Mouse (Mus musculus) embryo, embryonic 11.5 days (tissue): ENCODE measurements at regions not wholly inside any gene's neighbourhood (a gene's known extent, or its start where the extent isn't known, plus 50 kb on each side); places are given as distances from the start of the nearest gene placed in this dataset.
A peak's percentile ranks its signal among the peaks of the same experiment; 100 is the strongest.

Experiments used
- DNase-seq: peaks from one replicate; pipeline ENCODE4 v3.0.0-alpha.2; 2012; ENCODE audit warnings: low read depth, low spot score

DNA sequence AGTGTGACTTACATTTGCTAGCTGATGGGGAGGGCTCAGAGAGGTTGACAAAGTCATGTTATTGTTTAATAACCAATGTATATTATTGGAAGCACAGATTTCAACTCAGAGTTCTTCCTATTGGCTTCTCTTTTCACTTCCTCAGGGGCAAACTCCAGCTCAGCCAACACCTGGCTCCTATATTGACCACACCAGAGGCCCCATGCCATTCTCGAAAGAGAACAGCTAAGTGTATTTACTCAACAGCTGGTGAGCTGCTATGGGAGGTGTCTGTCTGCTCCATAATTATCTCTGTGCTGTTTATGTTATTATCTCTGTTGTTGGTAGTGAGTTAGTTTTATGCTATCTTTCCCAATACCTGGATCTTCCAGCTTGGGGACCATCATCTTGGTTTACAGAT lies 342.4 kb downstream of the Epha4 start:
- DNase-seq: no peak

- no peak for DNase-seq
These were observed 340.1 kb downstream of the Epha4 start for GRCm38 (mm10) chr1:77174801-77175200.

- DNase-seq: no peak
These were observed 339.7 kb downstream of the Epha4 start for GRCm38 (mm10) chr1:77175214-77175613.

DNA sequence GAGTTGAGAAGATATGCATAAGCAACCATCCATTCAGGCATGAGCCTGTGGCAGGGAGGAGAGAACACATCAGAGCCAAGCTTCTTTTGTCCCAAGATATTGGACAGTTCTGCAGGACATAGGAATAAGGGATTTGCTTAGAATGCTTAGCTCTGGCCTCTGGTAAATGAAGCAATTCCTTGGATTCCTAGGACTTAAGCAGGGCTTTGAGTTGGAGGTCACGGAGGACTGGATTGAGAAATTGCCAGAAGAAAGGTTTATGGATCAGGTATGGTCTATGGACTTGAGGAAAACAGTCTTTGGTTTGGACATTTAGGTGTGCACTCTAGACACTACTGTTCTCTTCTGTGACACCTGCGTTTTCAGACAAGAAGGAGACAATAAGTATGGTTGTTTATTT lies 338.4 kb downstream of the Epha4 start:
- no peak for DNase-seq

DNA sequence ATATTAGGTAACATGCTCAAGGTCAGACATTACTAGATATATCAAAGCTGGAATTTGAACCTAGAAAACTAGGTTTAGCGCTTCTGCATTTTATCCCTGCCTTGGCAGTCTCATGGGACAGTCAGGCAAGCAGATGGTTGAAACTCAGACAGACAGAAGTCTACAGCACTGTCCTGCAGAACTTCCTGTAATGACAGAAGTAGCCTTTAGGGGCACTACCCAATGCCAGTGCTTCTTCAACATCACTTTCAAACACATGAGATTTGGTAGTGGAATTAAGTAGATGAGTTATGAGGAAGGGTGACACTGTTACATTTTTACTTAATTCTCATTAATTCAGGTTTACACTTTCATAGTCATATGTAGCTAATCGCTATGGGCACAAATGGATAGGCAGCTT lies 330.9 kb downstream of the Epha4 start:
- DNase-seq: no peak

- DNase-seq: no peak
These were observed 324.7 kb downstream of the Epha4 start for GRCm38 (mm10) chr1:77190141-77190540.

DNA sequence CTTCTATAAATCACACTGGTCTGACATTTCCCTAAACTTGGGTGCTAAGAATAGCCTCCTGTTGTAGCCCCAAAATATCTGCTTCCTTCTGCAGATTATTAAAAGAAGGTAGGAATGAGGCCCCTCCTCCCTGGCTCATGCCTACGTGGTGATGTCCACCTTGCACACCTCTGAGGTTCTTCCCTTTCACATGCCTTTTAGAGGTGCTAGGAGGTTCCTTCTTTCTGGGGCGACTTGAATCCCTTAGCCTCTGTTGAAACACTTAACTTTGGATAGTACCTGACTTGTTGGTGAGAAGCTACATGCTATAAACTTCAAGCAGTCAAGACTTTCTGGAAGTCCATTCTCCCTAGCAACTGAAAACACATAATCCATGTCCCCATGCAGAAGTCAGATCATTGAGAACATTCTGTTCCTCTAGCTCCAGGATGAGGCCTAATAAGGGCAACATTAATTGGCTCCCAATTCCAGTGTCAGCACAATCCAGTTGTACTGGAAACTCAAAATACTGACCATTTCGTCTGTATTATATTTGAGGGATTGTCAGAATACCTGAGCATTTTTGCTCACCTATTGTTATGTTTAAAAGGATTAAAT lies 313.5 kb downstream of the Epha4 start:
- DNase-seq: no peak

- no peak for DNase-seq
These were observed 311.9 kb downstream of the Epha4 start for GRCm38 (mm10) chr1:77202948-77203347.

DNA sequence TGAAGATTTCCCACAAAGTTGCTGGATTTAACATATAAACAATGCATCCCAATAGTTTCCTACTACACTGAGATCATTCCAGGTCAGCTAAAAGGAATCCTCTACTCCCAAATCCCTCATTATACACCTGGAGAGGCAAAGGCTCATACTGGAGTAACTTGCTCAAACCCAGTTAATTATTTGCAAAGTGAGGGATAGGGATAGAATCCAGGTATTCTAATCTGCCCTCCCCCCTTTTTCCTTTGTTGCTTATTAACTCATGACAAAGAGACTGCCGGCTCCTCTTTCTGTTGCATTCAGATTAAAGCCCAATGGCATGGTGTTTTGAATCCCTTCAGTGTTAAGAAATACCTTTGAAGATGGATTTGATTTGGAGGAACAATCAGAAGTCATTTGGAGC lies 308.4 kb downstream of the Epha4 start:
- DNase-seq: no peak

DNA sequence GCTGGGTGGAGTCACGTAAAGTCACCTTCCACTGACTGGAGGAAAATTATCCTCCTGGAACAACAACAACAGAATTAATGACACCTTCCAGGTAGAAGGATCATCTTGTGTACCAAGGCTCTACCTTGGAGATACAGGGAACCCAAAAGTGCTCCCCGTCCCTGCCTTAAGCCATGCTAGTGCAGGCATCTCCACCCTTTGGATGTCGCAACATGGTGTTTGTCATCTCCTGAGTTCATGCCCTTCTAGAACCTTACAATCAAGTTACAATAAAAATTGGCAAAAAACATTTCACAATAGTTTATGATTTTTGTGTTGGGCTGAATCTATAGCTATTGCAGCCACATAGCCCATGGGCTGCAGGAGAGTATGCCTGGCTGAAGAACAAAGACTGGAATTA lies 305.5 kb downstream of the Epha4 start:
- no peak for DNase-seq

DNA sequence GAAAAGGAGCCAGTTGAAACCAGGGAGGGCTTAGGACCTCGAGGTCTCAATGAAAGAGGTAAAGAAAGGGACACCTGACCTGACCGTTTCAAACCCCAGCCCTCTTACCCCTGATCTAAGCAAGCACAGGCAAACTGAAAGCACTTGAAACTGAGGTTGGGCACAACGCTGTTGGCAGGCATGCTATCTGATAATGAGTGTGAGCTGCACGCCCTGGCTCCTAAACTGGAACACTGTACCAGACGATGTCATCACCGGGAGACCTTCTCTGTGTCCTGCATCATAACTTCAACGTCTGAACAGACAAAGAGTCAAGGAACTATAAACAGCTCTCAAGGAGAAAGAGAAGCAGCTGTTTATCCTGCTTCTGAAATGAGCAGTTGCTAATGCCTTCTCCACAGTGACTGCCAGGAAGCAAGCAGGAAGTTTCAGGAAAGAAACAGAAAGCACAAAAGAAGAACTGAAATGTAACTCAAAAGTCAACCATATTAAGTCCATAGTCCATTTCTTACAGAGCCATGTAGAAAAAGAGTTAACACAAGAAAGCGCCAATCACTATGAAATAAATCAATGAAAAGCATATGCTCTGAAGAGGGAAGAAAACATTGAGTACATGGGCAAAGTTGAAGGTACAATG lies 301.3 kb downstream of the Epha4 start:
- no peak for DNase-seq

DNA sequence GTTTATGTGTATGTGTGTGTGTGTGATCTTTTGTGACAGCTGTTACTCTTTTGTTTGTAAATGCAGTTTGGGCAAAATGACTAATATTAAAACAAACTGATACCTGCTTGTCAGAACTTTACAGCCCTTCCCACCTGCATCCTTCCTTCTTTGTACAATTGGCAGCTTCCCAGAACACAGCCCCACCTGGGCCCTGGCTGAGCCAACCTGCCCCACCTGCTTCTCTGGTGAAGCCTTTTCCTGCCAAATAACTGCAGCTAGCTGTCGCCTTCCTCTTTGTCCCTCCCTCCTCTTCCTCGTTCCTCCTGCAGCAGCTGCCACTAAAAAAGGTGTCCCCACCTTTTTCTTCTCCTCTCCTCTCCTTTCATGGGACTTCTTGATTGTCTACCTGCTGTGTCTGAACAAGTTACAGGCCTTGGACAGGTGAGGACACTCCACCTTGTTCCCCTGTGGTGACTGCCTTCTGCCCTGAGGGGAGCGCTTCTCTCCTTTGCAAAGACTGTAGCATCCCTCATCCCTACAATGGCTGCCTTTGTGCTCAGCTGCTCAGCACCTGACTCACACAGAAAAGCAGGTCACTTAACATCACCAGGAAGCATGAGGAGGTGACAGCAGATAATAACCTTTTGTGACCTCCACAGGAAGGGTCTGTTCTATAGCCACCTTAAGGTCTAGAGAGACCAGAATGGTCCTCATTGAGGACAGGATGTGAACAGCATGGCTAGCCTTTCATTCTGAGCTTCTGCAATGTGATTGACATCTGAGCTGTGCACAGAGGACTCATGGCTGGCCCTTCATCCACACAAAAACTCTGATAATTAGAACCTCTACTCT lies 295.2 kb downstream of the Epha4 start:
- DNase-seq: no peak

- DNase-seq: no peak
These were observed 294.6 kb downstream of the Epha4 start for GRCm38 (mm10) chr1:77220322-77220590.

- DNase-seq: no peak
These were observed 294.1 kb downstream of the Epha4 start for GRCm38 (mm10) chr1:77220783-77221182.

DNA sequence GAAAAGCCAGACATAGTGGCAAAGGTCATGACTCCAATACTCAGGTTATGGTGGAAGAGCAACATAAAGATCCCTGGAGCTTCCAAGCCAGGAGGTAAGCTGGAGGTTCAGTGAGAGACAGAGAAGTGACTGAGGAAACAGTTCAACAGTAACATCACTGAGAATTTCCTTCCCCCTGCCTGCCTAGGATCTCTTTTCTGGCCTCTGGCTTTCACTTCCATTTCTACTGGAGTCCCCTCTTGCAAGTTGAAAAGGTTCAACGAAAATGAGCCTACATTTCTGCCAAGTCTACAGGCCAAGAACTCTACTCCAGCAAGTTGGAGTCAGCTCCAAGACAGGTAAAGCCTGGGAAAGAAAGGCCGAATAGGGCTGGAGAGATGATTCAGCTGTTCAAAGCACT lies 293.0 kb downstream of the Epha4 start:
- no peak for DNase-seq

- DNase-seq: no peak
These were observed 288.3 kb downstream of the Epha4 start for GRCm38 (mm10) chr1:77226546-77226945.

DNA sequence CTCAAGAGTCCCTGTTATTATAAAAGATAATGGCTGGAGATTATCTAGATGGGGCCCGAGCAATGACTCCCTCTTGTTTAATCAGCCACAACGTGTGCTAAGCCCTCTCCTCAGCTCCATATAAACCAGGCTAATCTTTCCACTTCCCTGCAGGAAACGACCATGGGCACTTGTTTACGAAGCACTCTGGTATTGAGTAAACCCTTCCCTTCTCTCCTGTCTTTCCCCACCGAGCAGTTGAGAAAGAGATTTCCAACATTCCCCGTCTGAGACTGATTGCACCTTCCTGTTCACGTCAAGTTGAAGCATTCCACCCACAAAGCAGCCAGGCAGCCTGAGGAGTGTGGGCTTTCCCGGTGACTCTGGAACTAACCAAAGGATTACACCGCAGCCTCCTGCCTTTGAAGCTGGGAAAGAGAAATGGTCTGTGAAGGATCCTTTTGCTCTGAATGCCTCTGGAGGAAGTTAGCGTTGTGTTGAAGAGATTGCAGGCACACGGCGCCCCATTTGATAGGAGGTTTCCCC lies 287.8 kb downstream of the Epha4 start:
- DNase-seq: peak; percentile 24

DNA sequence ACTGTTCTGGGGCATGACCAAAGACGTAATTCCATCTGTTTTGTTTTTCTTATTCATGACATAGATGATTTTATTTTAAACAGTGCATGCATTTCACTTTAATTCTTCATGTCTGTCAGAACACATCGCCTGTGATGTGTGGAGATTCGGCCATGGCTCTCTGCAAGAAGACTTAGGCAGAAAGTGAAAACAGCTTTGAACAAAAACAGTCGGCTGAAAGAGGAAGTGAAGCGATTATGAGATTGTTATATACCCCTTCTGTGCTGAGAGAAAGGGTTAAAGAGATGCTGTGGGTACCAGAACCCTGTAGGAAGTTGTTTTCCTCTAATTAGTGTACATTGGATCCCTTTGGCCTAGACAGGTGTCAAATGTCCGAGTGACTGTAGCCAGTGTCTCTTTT lies 287.1 kb downstream of the Epha4 start:
- no peak for DNase-seq

GRCm38 (mm10) chr1:77229561-77229960 lies 285.3 kb downstream of the Epha4 start:
- no peak for DNase-seq

DNA sequence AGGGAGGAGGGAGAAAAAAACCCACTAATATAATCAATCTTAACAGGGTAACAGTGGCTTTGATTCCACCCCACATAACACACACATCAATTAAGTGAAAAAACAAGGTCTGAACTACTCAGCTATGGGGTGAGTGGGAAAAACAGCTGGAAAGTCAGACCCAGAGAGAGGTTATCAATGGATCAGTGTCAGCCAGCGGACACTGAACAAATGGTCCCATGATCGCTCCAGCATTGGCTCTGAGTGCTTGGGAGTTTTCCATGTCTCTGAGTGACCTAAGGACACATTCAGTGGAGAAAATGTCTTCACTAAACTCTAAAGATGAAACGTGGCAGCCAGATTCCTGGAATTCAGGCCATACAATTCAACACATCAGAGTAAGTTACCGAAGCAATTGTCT lies 281.9 kb downstream of the Epha4 start:
- DNase-seq: no peak

DNA sequence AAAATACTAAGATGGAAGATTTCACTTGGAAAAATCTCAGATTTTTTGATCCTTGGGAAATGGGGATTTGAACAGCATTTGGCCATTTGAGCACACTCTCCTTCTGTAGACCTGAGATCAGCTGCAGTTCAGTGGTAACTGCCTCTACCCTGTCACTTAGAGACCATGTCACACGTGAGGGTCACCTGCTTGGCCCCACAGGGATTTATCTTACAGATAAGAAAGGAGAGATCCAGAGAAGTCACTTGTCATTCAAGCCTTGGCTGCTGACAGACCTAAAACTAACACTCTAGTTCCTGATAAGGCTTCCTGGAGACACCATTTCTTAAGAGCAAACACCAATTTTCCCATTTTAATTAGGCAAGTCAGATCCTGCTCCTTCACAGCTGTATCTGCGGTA lies 270.2 kb downstream of the Epha4 start:
- no peak for DNase-seq

DNA sequence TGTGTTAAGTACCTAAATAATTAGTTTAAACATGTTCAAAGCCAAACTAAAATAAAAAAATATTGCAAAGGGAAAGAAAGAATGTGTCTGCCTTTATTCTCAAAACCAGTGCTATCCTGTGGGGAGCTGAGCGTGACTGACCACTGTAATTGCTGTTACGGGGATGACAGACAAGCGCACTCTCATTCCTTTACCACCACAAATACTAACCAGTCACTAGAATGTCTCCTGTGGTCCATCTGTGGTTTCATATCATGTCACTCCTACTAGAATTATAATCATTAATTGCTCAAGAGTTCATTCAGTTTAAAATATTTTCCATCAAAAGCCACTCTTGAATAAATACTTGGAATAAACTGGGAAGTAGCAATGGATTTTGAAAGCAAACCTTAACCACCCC lies 268.8 kb downstream of the Epha4 start:
- no peak for DNase-seq

GRCm38 (mm10) chr1:77254276-77254675 lies 260.6 kb downstream of the Epha4 start:
- DNase-seq: no peak
